Mouse (Mus musculus) hindbrain, embryonic 10.5 days (tissue): ENCODE data around the gene Gm20604. TPM values are rescaled to one million over a fixed set of nuclear protein-coding genes. Genes with fewer than 3 reads are reported as not detected.

ENCODE experiments used
- DNase-seq: peaks from one replicate; pipeline ENCODE4 v3.0.0-alpha.2; 2017; ENCODE audit warnings: low spot score
- H3K27ac ChIP-seq: fragments of 300-500 bp; sonication (generic); 2 replicates; pipeline ENCODE4 v1.5.1; 2016; ENCODE audit warnings: mild to moderate bottlenecking, moderate library complexity
- H3K27me3 ChIP-seq: fragments of 300-500 bp; sonication (generic); 2 replicates; pipeline ENCODE4 v1.6.1; 2016; ENCODE audit warnings: mild to moderate bottlenecking; ENCODE audit not compliant: poor library complexity, insufficient read depth, severe bottlenecking
- H3K36me3 ChIP-seq: fragments of 300-500 bp; sonication (generic); 2 replicates; pipeline ENCODE4 v1.6.1; 2016; ENCODE audit warnings: mild to moderate bottlenecking, moderate library complexity
- H3K4me1 ChIP-seq: fragments of 300-500 bp; sonication (generic); replicated peaks from 2 replicates; pipeline ENCODE4 v1.6.1; 2016; ENCODE audit warnings: mild to moderate bottlenecking
- H3K4me3 ChIP-seq: fragments of 300-500 bp; sonication (generic); 2 replicates; pipeline ENCODE4 v1.5.1; 2016; ENCODE audit warnings: mild to moderate bottlenecking, moderate library complexity
- H3K9me3 ChIP-seq: fragments of 300-500 bp; sonication (generic); 2 replicates; pipeline ENCODE4 v1.6.1; 2016; ENCODE audit warnings: mild to moderate bottlenecking, moderate library complexity
- WGBS: fragments of 180-500 bp; shearing (Covaris S2); methylation state at CpG from one replicate; pipeline ENCODE4 v1.1.7; 2016; 5-methylcytosine and 5-hydroxymethylcytosine counted together
- polyA plus RNA-seq: library from polyadenylated mRNA; unstranded; fragments of >200 nt; fragmentation: Nextera tagmentation; extraction: Ambion mirVana; gene quantifications from 2 replicates; pipeline ENCODE4 v1.2.1, GENCODE M21; 2016

Gm20604 gene
- polyA plus RNA-seq, 1 experiment from 2014 or later = 29.0 TPM

- H3K4me3 ChIP-seq = 0 out of 2 replicates have a peak overlapping the region, but pooled peaks have one; percentile 84
- H3K27ac ChIP-seq = peak overlapping the region; percentile 93
- peaks cover 10% of the 10 kb centered on the region; the same call in 1 of the 2 replicates for H3K27me3 ChIP-seq
- H3K9me3 ChIP-seq = no peaks in the 10 kb centered on the region
- WGBS = 84% methylated on average over 5 of the region's 5 CpGs
- peaks cover 89% of the 10 kb centered on the region for H3K4me1 ChIP-seq
- no peak for DNase-seq
- H3K36me3 ChIP-seq = 0 out of 2 replicates have a peak, but pooled peaks cover 4% of the 10 kb centered on the region
These were observed 56.7 kb downstream of the Gm20604 start for GRCm38 (mm10) chr12:102701691-102702207.

GRCm38 (mm10) chr12:102700453-102700852 is 58.0 kb downstream of the Gm20604 start:
- Histone ChIP-seq H3K27ac (peak overlapping the region; percentile 93), H3K9me3 (no peaks in the 10 kb centered on the region), H3K27me3 (0 out of 2 replicates have a peak, but pooled peaks cover 3% of the 10 kb centered on the region)

GRCm38 (mm10) chr12:102699156-102699555 is 59.3 kb downstream of the Gm20604 start:
- H3K27me3 ChIP-seq = 0 out of 2 replicates have a peak, but pooled peaks cover 3% of the 10 kb centered on the region
- H3K36me3 ChIP-seq = 0 out of 2 replicates have a peak, but pooled peaks cover 4% of the 10 kb centered on the region
- H3K27ac ChIP-seq = peak overlapping the region; percentile 92
- 11% methylated on average over 1 of the region's 1 CpGs for WGBS
- no peak for DNase-seq
- no peaks in the 10 kb centered on the region for H3K9me3 ChIP-seq
- H3K4me3 ChIP-seq = no peak overlapping the region
- peaks cover 97% of the 10 kb centered on the region for H3K4me1 ChIP-seq

More at GRCm38 (mm10) chr12:102700453-102700852, 58.0 kb downstream of the Gm20604 start:
- DNase-seq = no peak
- Histone ChIP-seq H3K36me3 (0 out of 2 replicates have a peak, but pooled peaks cover 4% of the 10 kb centered on the region), H3K4me1 (peaks cover 95% of the 10 kb centered on the region), H3K4me3 (no peak overlapping the region)
- 75% methylated on average over 12 of the region's 12 CpGs for WGBS

GRCm38 (mm10) chr12:102698089-102698684 is 60.3 kb downstream of the Gm20604 start:
- H3K27ac ChIP-seq = peak overlapping the region; percentile 92
- peaks cover 13% of the 10 kb centered on the region; the same call in 1 of the 2 replicates for H3K36me3 ChIP-seq
- peak; percentile 58 for DNase-seq
- WGBS = 29% methylated on average over 1 of the region's 1 CpGs
- no peaks in the 10 kb centered on the region for H3K9me3 ChIP-seq
- no peaks in the 10 kb centered on the region for H3K27me3 ChIP-seq
- H3K4me1 ChIP-seq = peaks cover 87% of the 10 kb centered on the region
- H3K4me3 ChIP-seq = 0 out of 2 replicates have a peak overlapping the region, but pooled peaks have one; percentile 1

- Histone ChIP-seq H3K36me3 (peaks cover 13% of the 10 kb centered on the region; the same call in 1 of the 2 replicates), H3K27ac (peak overlapping the region; percentile 92), H3K4me1 (peaks cover 83% of the 10 kb centered on the region), H3K4me3 (no peak overlapping the region), H3K27me3 (no peaks in the 10 kb centered on the region), H3K9me3 (no peaks in the 10 kb centered on the region)
- no peak for DNase-seq
- WGBS = 76% methylated on average over 7 of the region's 7 CpGs
These were observed 61.1 kb downstream of the Gm20604 start for GRCm38 (mm10) chr12:102697381-102697780.

DNA sequence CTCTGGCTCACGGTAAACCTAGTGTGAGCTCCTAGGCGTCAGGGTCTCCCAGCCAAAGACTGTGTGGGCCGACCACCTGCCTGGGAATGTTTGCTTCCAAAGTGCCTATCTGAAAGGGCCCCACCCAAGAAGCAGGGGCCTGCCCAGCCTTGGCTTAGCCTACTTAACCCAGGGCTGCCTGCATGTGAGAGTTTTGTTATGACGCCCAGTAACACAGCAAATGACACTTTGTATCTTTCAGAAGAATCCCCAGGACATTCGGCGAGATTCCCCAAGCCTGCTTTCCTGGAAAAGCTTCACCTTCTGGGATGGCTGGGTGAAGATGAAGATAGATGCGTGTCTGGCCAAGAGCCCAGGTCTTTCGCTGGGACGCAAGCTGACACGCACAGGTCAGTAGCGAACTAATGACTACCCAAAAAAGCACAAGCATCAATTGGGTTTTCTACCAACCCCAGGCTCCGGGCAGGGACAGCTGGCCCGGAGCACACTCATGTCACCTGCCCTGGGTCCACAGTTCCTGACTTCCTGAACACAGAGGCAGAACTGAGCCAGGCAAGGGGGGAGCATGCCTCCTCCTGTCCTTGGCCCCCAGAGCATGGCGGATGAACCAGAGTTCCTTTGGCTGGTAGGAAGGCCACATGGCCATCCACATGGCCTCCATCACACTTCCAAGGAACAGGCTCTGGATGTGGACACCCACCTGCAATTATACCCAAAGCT is 61.7 kb downstream of the Gm20604 start:
- peaks cover 13% of the 10 kb centered on the region; the same call in 1 of the 2 replicates for H3K36me3 ChIP-seq

DNA sequence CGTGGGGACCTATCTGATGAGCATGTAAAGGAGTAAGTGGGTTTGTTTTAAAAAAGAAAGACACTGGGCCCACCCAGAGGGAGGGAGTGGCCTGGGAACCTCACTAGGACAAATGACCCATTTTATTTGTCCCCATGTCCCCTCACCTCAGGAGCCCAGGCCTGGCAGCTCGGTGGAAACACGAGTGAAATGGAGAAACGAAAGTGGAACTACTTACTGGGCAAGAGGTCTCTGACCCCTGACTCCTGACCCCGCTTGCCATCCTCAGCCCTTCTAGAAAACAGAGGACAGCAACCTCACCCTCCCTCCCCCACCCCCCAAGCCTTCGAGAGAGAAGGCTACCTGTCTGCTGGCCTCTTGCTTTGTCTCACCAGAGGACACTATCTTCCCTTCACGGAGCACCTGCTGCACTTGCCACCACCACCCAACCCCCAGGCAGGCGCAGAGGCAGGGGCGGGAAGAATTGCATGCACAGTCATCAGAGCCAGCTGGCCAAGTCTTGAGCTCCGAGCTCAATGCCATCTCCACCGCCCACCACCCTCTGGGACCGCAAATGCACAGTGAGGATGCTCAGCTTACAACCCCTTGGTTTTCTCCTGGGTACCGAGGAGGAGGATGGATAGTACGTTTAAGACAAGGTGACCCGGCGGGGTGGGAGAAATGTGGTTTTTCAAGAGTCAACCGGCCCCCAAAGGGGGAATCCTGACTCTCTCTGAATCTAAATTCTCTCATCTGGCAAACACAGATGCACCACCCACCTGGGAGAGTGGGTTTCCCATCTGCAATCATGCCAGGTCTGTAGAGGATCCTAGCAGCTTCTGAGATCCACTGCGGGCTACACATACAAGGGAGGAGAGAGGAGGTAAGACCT is 62.9 kb downstream of the Gm20604 start:
- Histone ChIP-seq H3K4me3 (no peak overlapping the region), H3K4me1 (peaks cover 85% of the 10 kb centered on the region), H3K27me3 (no peaks in the 10 kb centered on the region), H3K9me3 (no peaks in the 10 kb centered on the region), H3K36me3 (peaks cover 9% of the 10 kb centered on the region; the same call in 1 of the 2 replicates), H3K27ac (peak overlapping the region; percentile 92)
- no peak for DNase-seq
- WGBS = 49% methylated on average over 18 of the region's 18 CpGs

More for the DNA sequence above, 61.7 kb downstream of the Gm20604 start:
- no peaks in the 10 kb centered on the region for H3K9me3 ChIP-seq
- H3K27me3 ChIP-seq = no peaks in the 10 kb centered on the region
- H3K27ac ChIP-seq = peak overlapping the region; percentile 92
- DNase-seq = no peak
- WGBS = 86% methylated on average over 14 of the region's 14 CpGs
- H3K4me3 ChIP-seq = no peak overlapping the region
- peaks cover 83% of the 10 kb centered on the region for H3K4me1 ChIP-seq

DNA sequence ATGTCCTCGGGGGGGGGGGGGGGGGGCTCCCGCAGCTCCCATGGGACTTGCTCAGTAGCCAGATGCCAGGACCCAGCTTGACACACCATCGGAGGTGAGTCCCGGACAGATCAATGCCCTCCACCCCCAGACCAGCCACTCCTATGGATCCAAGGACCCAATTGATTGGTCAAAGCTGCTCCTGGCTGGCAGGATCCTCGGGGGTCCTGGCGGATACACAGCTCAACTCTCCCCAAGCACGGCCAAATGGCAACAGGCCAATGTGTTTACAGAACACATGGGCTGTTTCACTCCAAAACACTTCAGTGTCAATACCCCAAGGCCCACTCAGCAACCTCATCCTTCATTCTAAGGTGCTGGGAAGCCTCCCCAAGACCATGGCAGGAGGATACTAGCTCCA is 66.7 kb downstream of the Gm20604 start:
- WGBS = 77% methylated on average over 7 of the region's 7 CpGs
- no peaks in the 10 kb centered on the region for H3K27me3 ChIP-seq

More for the DNA sequence above, 66.7 kb downstream of the Gm20604 start:
- H3K27ac ChIP-seq = peak overlapping the region; percentile 74; the same call in 1 of the 2 replicates
- H3K4me1 ChIP-seq = peaks cover 58% of the 10 kb centered on the region
- no peak for DNase-seq
- peaks cover 16% of the 10 kb centered on the region for H3K36me3 ChIP-seq
- no peaks in the 10 kb centered on the region for H3K9me3 ChIP-seq
- no peak overlapping the region for H3K4me3 ChIP-seq

Other genes starting within 250 kb of the Gm20604 start
- gene Chga, start 203.7 kb downstream of the Gm20604 start, polyA plus RNA-seq = 15.6 and 30.1 TPM in 2 replicates
- 20.5 and 29.2 TPM in 2 replicates for gene Itpk1, start 53.7 kb downstream of the Gm20604 start, polyA plus RNA-seq
- 34.4 and 37.9 TPM in 2 replicates for gene Moap1, start 15.0 kb downstream of the Gm20604 start, polyA plus RNA-seq
- gene Tmem251, start 14.9 kb downstream of the Gm20604 start, polyA plus RNA-seq = 11.1 and 11.5 TPM in 2 replicates
- not detected in 2 replicates for gene Gm28051, start 907 bp downstream of the Gm20604 start, polyA plus RNA-seq
- gene Gon7, start 869 bp downstream of the Gm20604 start, polyA plus RNA-seq = 44.7 and 49.0 TPM in 2 replicates
- 52.3 and 62.8 TPM in 2 replicates for gene Ubr7, start 705 bp downstream of the Gm20604 start, polyA plus RNA-seq
- 15.9 TPM in 2 replicates for gene Btbd7, start 119.8 kb upstream of the Gm20604 start, polyA plus RNA-seq
- not detected in 2 replicates for gene Cox8c, start 140.6 kb upstream of the Gm20604 start, polyA plus RNA-seq
- 1.0 and 1.6 TPM in 2 replicates for gene Unc79, start 190.2 kb upstream of the Gm20604 start, polyA plus RNA-seq